ENCODE assay signal across 9 mouse cellular contexts in genomic region chr13:21980981-21981802, GRCm38 (mm10). TPM values are rescaled to one million over a fixed set of nuclear protein-coding genes. Genes with fewer than 3 reads are reported as not detected.
DNase-seq lines count a peak whose midpoint lies in the region; ATAC-seq lines count a peak whose summit lies in the region.
"Had no signal": no experiment of that assay in that cellular context is flagged by ENCODE, and none has a peak within 500 bp of the region (broad histone marks: within the 10 kb centered on the region; RNA-seq: fewer than 3 reads in every experiment).

Gene Pom121l2, plus strand, starts transcription at chr13:21981194.

- H3K9me3 ChIP-seq in forebrain, embryonic 11.5 days (ENCODE audit: control insufficient read depth, low read length) = no peaks in the 10 kb centered on the region
- H3K9me3 ChIP-seq in limb, embryonic 13.5 days = no peaks in the 10 kb centered on the region
- H3K9me3 ChIP-seq in midbrain, embryonic 13.5 days = no peaks in the 10 kb centered on the region

- WGBS in forebrain, embryonic 11.5 days = 1% methylated on average over 58 of the region's 58 CpGs
- under 1% methylated on average over 56 of the region's 58 CpGs for WGBS in limb, embryonic 13.5 days
- under 1% methylated on average over 58 of the region's 58 CpGs for WGBS in midbrain, embryonic 13.5 days

- peak within 1 kb of the TSS; percentile 74 for H3K9ac ChIP-seq in forebrain, embryonic 11.5 days (ENCODE audit: low read length)
- H3K9ac ChIP-seq in limb, embryonic 13.5 days = peak within 1 kb of the TSS; percentile 78
- H3K9ac ChIP-seq in midbrain, embryonic 13.5 days (replicated peaks) = peak within 1 kb of the TSS; percentile 75

- peak within 1 kb of the TSS; percentile 98 for H3K4me2 ChIP-seq in forebrain, embryonic 11.5 days (ENCODE audit: low read depth, low read length, severe bottlenecking)
- H3K4me2 ChIP-seq in limb, embryonic 13.5 days (replicated peaks) = peak within 1 kb of the TSS; percentile 94
- H3K4me2 ChIP-seq in midbrain, embryonic 13.5 days (replicated peaks) = peak within 1 kb of the TSS; percentile 97

- no peaks in the 10 kb centered on the region for H3K36me3 ChIP-seq in forebrain, embryonic 11.5 days (ENCODE audit: control insufficient read depth, insufficient read depth, low read length)
- H3K36me3 ChIP-seq in limb, embryonic 13.5 days = no peaks in the 10 kb centered on the region
- H3K36me3 ChIP-seq in midbrain, embryonic 13.5 days = no peaks in the 10 kb centered on the region

- peak; percentile 83 for ATAC-seq in forebrain, embryonic 11.5 days (replicated peaks; ENCODE audit: low FRiP score)
- ATAC-seq in limb, embryonic 13.5 days (ENCODE audit: low FRiP score, low read depth) = peak; percentile 78
- peak; percentile 78 for ATAC-seq in midbrain, embryonic 13.5 days

- peak; percentile 3 to 26 for DNase-seq in layer of hippocampus, postnatal 14 days (ENCODE audit: low spot score in 2 of 2)
- DNase-seq in layer of hippocampus, adult 9-11 months = no peak
- peak; percentile 53 for DNase-seq in brain, adult 2 months (ENCODE audit: low read depth, low spot score)
- DNase-seq in forebrain, embryonic 11.5 days (ENCODE audit: low spot score) = peak; percentile 76
- DNase-seq in heart, postnatal 10 days = peak; percentile 71 to 75
- peak; percentile 50 for DNase-seq in urinary bladder, postnatal 25 days (ENCODE audit: low spot score)

- H3K4me3 ChIP-seq in forebrain, embryonic 11.5 days (ENCODE audit: low read depth, low read length) = peak within 1 kb of the TSS; percentile 51
- H3K4me3 ChIP-seq in limb, embryonic 13.5 days = peak within 1 kb of the TSS; percentile 58
- peak within 1 kb of the TSS; percentile 55 for H3K4me3 ChIP-seq in midbrain, embryonic 13.5 days (replicated peaks)

- peaks cover 4% of the 10 kb centered on the region for H3K4me1 ChIP-seq in forebrain, embryonic 11.5 days (replicated peaks; ENCODE audit: control insufficient read depth, insufficient read depth, low read length)
- peaks cover 13% of the 10 kb centered on the region; the same call in 1 of the 2 replicates for H3K4me1 ChIP-seq in limb, embryonic 13.5 days
- H3K4me1 ChIP-seq in midbrain, embryonic 13.5 days (replicated peaks) = peaks cover 12% of the 10 kb centered on the region

- intact Hi-C loops in heart, postnatal 10 days (cut with DNase I) = no loop called here

- H3K27me3 ChIP-seq in forebrain, embryonic 11.5 days (ENCODE audit: control insufficient read depth, insufficient read depth, low read length) = peaks cover 25% of the 10 kb centered on the region
- H3K27me3 ChIP-seq in limb, embryonic 13.5 days = peaks cover 53% of the 10 kb centered on the region
- H3K27me3 ChIP-seq in midbrain, embryonic 13.5 days = peaks cover 84% of the 10 kb centered on the region

- H3K27ac ChIP-seq in forebrain, embryonic 11.5 days (ENCODE audit: low read depth, low read length) = no peak within 1 kb of the TSS
- 0 out of 2 replicates have a peak within 1 kb of the TSS, but pooled peaks have one; percentile 22 for H3K27ac ChIP-seq in limb, embryonic 13.5 days
- H3K27ac ChIP-seq in midbrain, embryonic 13.5 days = no peak within 1 kb of the TSS

RNA-seq across cellular contexts. Expression of gene Pom121l2, which starts in this region (rescaled TPM):
- total RNA-seq in layer of hippocampus, postnatal 14 days (2021) = under 1 TPM in 1 of 2 experiments, not detected in 1; 0.19 TPM
- 0.12 TPM in 1 of 2 replicates, not detected in the other for polyA plus RNA-seq in forebrain, embryonic 11.5 days (2014; fragmentation: Nextera tagmentation; extraction: Ambion mirVana)
- not detected for total RNA-seq in heart, postnatal 10 days (2021)
- 0.37 and 0.38 TPM in 2 replicates for polyA plus RNA-seq in limb, embryonic 13.5 days (2015; fragmentation: Nextera tagmentation; extraction: Ambion mirVana)
- polyA plus RNA-seq in midbrain, embryonic 13.5 days (2015; fragmentation: Nextera tagmentation; extraction: Ambion mirVana) = not detected in 2 replicates
- total RNA-seq: left cerebral cortex, adult 18-20 months had no signal

Comparison
In these comparisons a context has a peak if more than half of its experiments do, and no peak if none do; other contexts are left out.
1. Peak in DNase-seq in layer of hippocampus, postnatal 14 days; RNA of the gene not detected or under 1 TPM.
2. Peak in DNase-seq, ATAC-seq, H3K4me3 ChIP-seq, H3K9ac ChIP-seq and H3K4me2 ChIP-seq in forebrain, embryonic 11.5 days; RNA of the gene not detected or under 1 TPM.
3. Peak in DNase-seq in heart, postnatal 10 days; RNA of the gene not detected or under 1 TPM.
4. Peak in ATAC-seq, H3K4me3 ChIP-seq, H3K27ac ChIP-seq, H3K9ac ChIP-seq and H3K4me2 ChIP-seq in limb, embryonic 13.5 days; RNA of the gene not detected or under 1 TPM.
5. Peak in ATAC-seq, H3K4me3 ChIP-seq, H3K9ac ChIP-seq and H3K4me2 ChIP-seq in midbrain, embryonic 13.5 days; RNA of the gene not detected or under 1 TPM.